Mouse (Mus musculus): ENCODE data around the gene Lars2. TPM values are rescaled to one million over a fixed set of nuclear protein-coding genes. Genes with fewer than 3 reads are reported as not detected.

Lars2 gene
- polyA plus RNA-seq, 1 experiment from 2014 or later = 679 TPM

- no peak for ATAC-seq
These were observed 24.6 kb downstream of the Lars2 start for GRCm38 (mm10) chr9:123391140-123391849.

GRCm38 (mm10) chr9:123394856-123395255 is 28.1 kb downstream of the Lars2 start:
- in situ Hi-C loops (cut with MboI; ENCODE audit: low pct_unique_long_range_greater_than_20kb) = no loop called here
- POLR2A ChIA-PET = interaction anchor here (0.7 kb wide), 1 partner anchor 100 kb away, joined by 3 read pairs; no protein-coding TSS in a partner anchor
- no peak for TF ChIP-seq CTCF (IDR thresholded peaks at IDR 0.05)
- DNase-seq (ENCODE audit: low read depth, low spot score) (no peak), ATAC-seq (no peak)
- no peaks in the 10 kb centered on the region for H3K27me3 ChIP-seq
- CTCF ChIA-PET = interaction anchor here (0.7 to 1.6 kb wide), 4 partner anchors 9 to 110 kb away, joined by 3 to 5 read pairs (median 4); no protein-coding TSS in a partner anchor

More at GRCm38 (mm10) chr9:123391140-123391849, 24.6 kb downstream of the Lars2 start:
- H3K27me3 ChIP-seq = no peaks in the 10 kb centered on the region
- CTCF ChIA-PET = no interaction called here
- POLR2A ChIA-PET = no interaction called here
- DNase-seq (ENCODE audit: low read depth, low spot score) = no peak
- in situ Hi-C loops (cut with MboI; ENCODE audit: low pct_unique_long_range_greater_than_20kb) = no loop called here
- no peak for TF ChIP-seq CTCF (IDR thresholded peaks at IDR 0.05)

GRCm38 (mm10) chr9:123397701-123398100 is 31.0 kb downstream of the Lars2 start:
- no peak for DNase-seq (ENCODE audit: low read depth, low spot score)
- POLR2A ChIA-PET = no interaction called here
- TF ChIP-seq CTCF (IDR thresholded peaks at IDR 0.05) = no peak
- CTCF ChIA-PET = interaction anchor here (0.8 to 1.0 kb wide), 2 partner anchors 20 to 138 kb away, joined by 3 read pairs; no protein-coding TSS in a partner anchor
- no peak for ATAC-seq
- in situ Hi-C loops (cut with MboI; ENCODE audit: low pct_unique_long_range_greater_than_20kb) = no loop called here
- H3K27me3 ChIP-seq = no peaks in the 10 kb centered on the region

- DNase-seq (ENCODE audit: low read depth, low spot score) = no peak
- in situ Hi-C loops (cut with MboI; ENCODE audit: low pct_unique_long_range_greater_than_20kb) = no loop called here
- ATAC-seq = no peak
- ChIA-PET POLR2A (no interaction called here), CTCF (no interaction called here)
- no peaks in the 10 kb centered on the region for H3K27me3 ChIP-seq
- TF ChIP-seq CTCF (IDR thresholded peaks at IDR 0.05) = no peak
These were observed 35.5 kb downstream of the Lars2 start for GRCm38 (mm10) chr9:123402215-123402614.

- TF ChIP-seq CTCF (IDR thresholded peaks at IDR 0.05) = no peak
- DNase-seq (ENCODE audit: low read depth, low spot score) (no peak), ATAC-seq (no peak)
- in situ Hi-C loops (cut with MboI; ENCODE audit: low pct_unique_long_range_greater_than_20kb) = no loop called here
- no peaks in the 10 kb centered on the region for H3K27me3 ChIP-seq
- CTCF ChIA-PET = no interaction called here
- POLR2A ChIA-PET = no interaction called here
These were observed 36.3 kb downstream of the Lars2 start for GRCm38 (mm10) chr9:123403031-123403430.

GRCm38 (mm10) chr9:123405231-123405630 is 38.5 kb downstream of the Lars2 start:
- in situ Hi-C loops (cut with MboI; ENCODE audit: low pct_unique_long_range_greater_than_20kb) = no loop called here

GRCm38 (mm10) chr9:123408771-123409170 is 42.0 kb downstream of the Lars2 start:
- no peaks in the 10 kb centered on the region for H3K27me3 ChIP-seq
- CTCF ChIA-PET = interaction anchor here (0.5 to 1.3 kb wide), 6 partner anchors 10 to 148 kb away, joined by 3 read pairs; partner anchors contain the start of gene Tmem158
- POLR2A ChIA-PET = no interaction called here
- no peak for TF ChIP-seq CTCF (IDR thresholded peaks at IDR 0.05)
- in situ Hi-C loops (cut with MboI; ENCODE audit: low pct_unique_long_range_greater_than_20kb) = no loop called here
- DNase-seq (ENCODE audit: low read depth, low spot score) (no peak), ATAC-seq (no peak)

More at GRCm38 (mm10) chr9:123405231-123405630, 38.5 kb downstream of the Lars2 start:
- TF ChIP-seq CTCF (IDR thresholded peaks at IDR 0.05) = no peak
- no peaks in the 10 kb centered on the region for H3K27me3 ChIP-seq
- DNase-seq (ENCODE audit: low read depth, low spot score) (no peak), ATAC-seq (no peak)
- ChIA-PET POLR2A (no interaction called here), CTCF (interaction anchor here (0.9 to 1.2 kb wide), 2 partner anchors 13 to 15 kb away, joined by 3 to 4 read pairs; no protein-coding TSS in a partner anchor)

- in situ Hi-C loops (cut with MboI; ENCODE audit: low pct_unique_long_range_greater_than_20kb) = no loop called here
- ChIA-PET POLR2A (interaction anchor here (0.6 kb wide), 1 partner anchor 36 kb away, joined by 4 read pairs; no protein-coding TSS in a partner anchor), CTCF (no interaction called here)
- no peak for TF ChIP-seq CTCF (IDR thresholded peaks at IDR 0.05)
- H3K27me3 ChIP-seq = no peaks in the 10 kb centered on the region
- no peak for DNase-seq (ENCODE audit: low read depth, low spot score)
- ATAC-seq = no peak
These were observed 63.1 kb downstream of the Lars2 start for GRCm38 (mm10) chr9:123429863-123430262.

GRCm38 (mm10) chr9:123430973-123431372 is 64.2 kb downstream of the Lars2 start:
- CTCF ChIA-PET = interaction anchor here (0.8 to 1.2 kb wide), 2 partner anchors 22 to 82 kb away, joined by 3 to 4 read pairs; no protein-coding TSS in a partner anchor
- DNase-seq (ENCODE audit: low read depth, low spot score) (no peak), ATAC-seq (no peak)
- no peak for TF ChIP-seq CTCF (IDR thresholded peaks at IDR 0.05)
- no peaks in the 10 kb centered on the region for H3K27me3 ChIP-seq
- POLR2A ChIA-PET = no interaction called here
- in situ Hi-C loops (cut with MboI; ENCODE audit: low pct_unique_long_range_greater_than_20kb) = no loop called here

- CTCF ChIA-PET = interaction anchor here (0.8 kb wide), 1 partner anchor 51 kb away, joined by 3 read pairs; no protein-coding TSS in a partner anchor
- TF ChIP-seq CTCF (IDR thresholded peaks at IDR 0.05) = no peak
- ATAC-seq = no peak
- H3K27me3 ChIP-seq = no peaks in the 10 kb centered on the region
- in situ Hi-C loops (cut with MboI; ENCODE audit: low pct_unique_long_range_greater_than_20kb) = no loop called here
- no peak for DNase-seq (ENCODE audit: low read depth, low spot score)
- POLR2A ChIA-PET = no interaction called here
These were observed 71.5 kb downstream of the Lars2 start for GRCm38 (mm10) chr9:123438223-123438622.

Data from Patski (cell line).